Mouse (Mus musculus) kidney, adult 2 months (tissue): Measurements from ENCODE around the gene Pcbp2. TPM values are rescaled to one million over a fixed set of nuclear protein-coding genes. Genes with fewer than 3 reads are reported as not detected.

ENCODE experiments used
- DNase-seq: peaks from one replicate; pipeline ENCODE4 v3.0.0; 2021
- H3K27ac ChIP-seq: fragments of 200-500 bp; 2 replicates; pipeline ENCODE4 v1.5.1; 2012; ENCODE audit warnings: low read depth, low read length, control low read depth, inconsistent platforms; ENCODE audit not compliant: insufficient read depth
- H3K27me3 ChIP-seq: fragments of 200-500 bp; replicated peaks from 2 replicates; pipeline ENCODE4 v1.6.1; 2012; ENCODE audit warnings: mild to moderate bottlenecking, moderate library complexity, low read length, inconsistent platforms; ENCODE audit not compliant: control insufficient read depth, insufficient read depth
- H3K36me3 ChIP-seq: fragments of 200-500 bp; 2 replicates; pipeline ENCODE4 v1.6.1; 2012; ENCODE audit warnings: mild to moderate bottlenecking, moderate library complexity, low read length, inconsistent platforms; ENCODE audit not compliant: control insufficient read depth, insufficient read depth
- H3K4me1 ChIP-seq: fragments of 200-500 bp; 2 replicates; pipeline ENCODE4 v1.6.1; 2011; ENCODE audit warnings: low read length; ENCODE audit not compliant: control insufficient read depth, insufficient read depth
- H3K4me3 ChIP-seq: fragments of 200-500 bp; 2 replicates; pipeline ENCODE4 v1.5.1; 2011; ENCODE audit warnings: mild to moderate bottlenecking, low read depth, low read length, control low read depth; ENCODE audit not compliant: insufficient read depth
- CTCF ChIP-seq: fragments of 200-500 bp; conservative IDR thresholded peaks from 2 replicates; pipeline ENCODE4 v1.5.1; 2011; ENCODE audit warnings: low read depth, mild to moderate bottlenecking, control low read depth, low read length, moderate library complexity, mixed read lengths; ENCODE audit not compliant: insufficient read depth, insufficient read length
- POLR2A ChIP-seq: fragments of 200-500 bp; IDR thresholded peaks from one replicate; pipeline ENCODE4 v1.6.1; 2011; ENCODE audit warnings: low read depth, low read length, control low read depth
- WGBS: fragments of 180-500 bp; shearing (Covaris S2); methylation state at CpG from one replicate; pipeline ENCODE4 v1.1.7; 2018; 5-methylcytosine and 5-hydroxymethylcytosine counted together
- polyA plus RNA-seq: library from polyadenylated mRNA; depleted of rRNA; stranded (reverse); fragments of >200 nt; gene quantifications from 2 replicates; pipeline ENCODE4 v1.2.3, GENCODE M21; 2012; rRNA removed

The Pcbp2 gene
- polyA plus RNA-seq, 1 experiment = 616 TPM

GRCm38 (mm10) chr15:102533926-102534325 lies 63.6 kb downstream of the Pcbp2 start:
- WGBS = 88% methylated on average over 7 of the region's 7 CpGs
- no peaks in the 10 kb centered on the region for H3K27me3 ChIP-seq
- no peak overlapping the region for H3K27ac ChIP-seq
- H3K36me3 ChIP-seq = peaks cover 12% of the 10 kb centered on the region
- DNase-seq = no peak
- no peak overlapping the region for H3K4me3 ChIP-seq
- no peak for TF ChIP-seq CTCF
- TF ChIP-seq POLR2A = no peak
- H3K4me1 ChIP-seq = no peaks in the 10 kb centered on the region

- H3K27ac ChIP-seq = no peak overlapping the region
- 91% methylated on average over 4 of the region's 4 CpGs for WGBS
- no peak for DNase-seq
- no peaks in the 10 kb centered on the region for H3K27me3 ChIP-seq
- H3K4me1 ChIP-seq = no peaks in the 10 kb centered on the region
- peaks cover 4% of the 10 kb centered on the region; the same call in 1 of the 2 replicates for H3K36me3 ChIP-seq
- TF ChIP-seq POLR2A (no peak), CTCF (no peak)
- no peak overlapping the region for H3K4me3 ChIP-seq
Measured at GRCm38 (mm10) chr15:102544801-102545200, 74.5 kb downstream of the Pcbp2 start.

- 96% methylated on average over 3 of the region's 3 CpGs for WGBS
- H3K27me3 ChIP-seq = no peaks in the 10 kb centered on the region
- H3K4me3 ChIP-seq = no peak overlapping the region
- H3K36me3 ChIP-seq = peaks cover 1% of the 10 kb centered on the region; the same call in 1 of the 2 replicates
- no peak for TF ChIP-seq CTCF
- no peak for TF ChIP-seq POLR2A
- no peak overlapping the region for H3K27ac ChIP-seq
- H3K4me1 ChIP-seq = no peaks in the 10 kb centered on the region
- DNase-seq = no peak
Measured at GRCm38 (mm10) chr15:102546246-102546645, 75.9 kb downstream of the Pcbp2 start.

- peak; percentile 60 for DNase-seq
- H3K4me1 ChIP-seq = no peaks in the 10 kb centered on the region
- 67% methylated on average over 3 of the region's 3 CpGs for WGBS
- no peak for TF ChIP-seq POLR2A
- no peak for TF ChIP-seq CTCF
- H3K36me3 ChIP-seq = peaks cover 1% of the 10 kb centered on the region; the same call in 1 of the 2 replicates
- no peak overlapping the region for H3K27ac ChIP-seq
- H3K4me3 ChIP-seq = no peak overlapping the region
- no peaks in the 10 kb centered on the region for H3K27me3 ChIP-seq
Measured at GRCm38 (mm10) chr15:102546677-102547427, 76.5 kb downstream of the Pcbp2 start.

- WGBS = 72% methylated on average over 3 of the region's 3 CpGs
- DNase-seq = peak; percentile 52
- Histone ChIP-seq H3K4me1 (no peaks in the 10 kb centered on the region), H3K4me3 (no peak overlapping the region), H3K36me3 (peaks cover 1% of the 10 kb centered on the region; the same call in 1 of the 2 replicates), H3K27ac (no peak overlapping the region), H3K27me3 (no peaks in the 10 kb centered on the region)
- TF ChIP-seq CTCF = no peak
- no peak for TF ChIP-seq POLR2A
Measured at GRCm38 (mm10) chr15:102547478-102547877, 77.1 kb downstream of the Pcbp2 start.

Other genes starting within 250 kb of the Pcbp2 start
- 2.7 and 11.1 TPM in 2 replicates for gene Itgb7, start 238.6 kb upstream of the Pcbp2 start, polyA plus RNA-seq
- 21.2 and 25.6 TPM in 2 replicates for gene Rarg, start 213.0 kb upstream of the Pcbp2 start, polyA plus RNA-seq
- gene Gm9918, start 200.0 kb upstream of the Pcbp2 start, polyA plus RNA-seq = 0.41 TPM in 2 replicates
- gene Mfsd5, start 191.1 kb upstream of the Pcbp2 start, polyA plus RNA-seq = 66.5 and 72.1 TPM in 2 replicates
- gene Espl1, start 174.3 kb upstream of the Pcbp2 start, polyA plus RNA-seq = 0.45 and 0.53 TPM in 2 replicates
- gene Pfdn5, start 144.4 kb upstream of the Pcbp2 start, polyA plus RNA-seq = 141 and 206 TPM in 2 replicates
- gene Myg1, start 138.8 kb upstream of the Pcbp2 start, polyA plus RNA-seq = 70.0 and 72.6 TPM in 2 replicates
- gene Aaas, start 119.8 kb upstream of the Pcbp2 start, polyA plus RNA-seq = 31.1 and 38.1 TPM in 2 replicates
- 0.05 and 0.06 TPM in 2 replicates for gene Sp7, start 103.4 kb upstream of the Pcbp2 start, polyA plus RNA-seq
- gene Sp1, start 64.4 kb upstream of the Pcbp2 start, polyA plus RNA-seq = 15.7 and 17.6 TPM in 2 replicates
- gene Amhr2, start 25.2 kb upstream of the Pcbp2 start, polyA plus RNA-seq = 0.67 and 1.4 TPM in 2 replicates
- gene Prr13, start 11.5 kb upstream of the Pcbp2 start, polyA plus RNA-seq = 181 and 204 TPM in 2 replicates
- not detected in 2 replicates for gene Gm10337, start 33.2 kb downstream of the Pcbp2 start, polyA plus RNA-seq
- gene Map3k12, start 46.5 kb downstream of the Pcbp2 start, polyA plus RNA-seq = 7.7 and 9.0 TPM in 2 replicates
- gene Tarbp2, start 47.7 kb downstream of the Pcbp2 start, polyA plus RNA-seq = 54.9 and 62.1 TPM in 2 replicates
- gene Npff, start 54.4 kb downstream of the Pcbp2 start, polyA plus RNA-seq = 3.4 and 5.6 TPM in 2 replicates
- gene Gm28047, start 154.5 kb downstream of the Pcbp2 start, polyA plus RNA-seq = not detected in 2 replicates
- 78.9 and 84.6 TPM in 2 replicates for gene Atf7, start 154.9 kb downstream of the Pcbp2 start, polyA plus RNA-seq
- 563 and 636 TPM in 2 replicates for gene Atp5g2, start 201.8 kb downstream of the Pcbp2 start, polyA plus RNA-seq